In the genomic region with DNA sequence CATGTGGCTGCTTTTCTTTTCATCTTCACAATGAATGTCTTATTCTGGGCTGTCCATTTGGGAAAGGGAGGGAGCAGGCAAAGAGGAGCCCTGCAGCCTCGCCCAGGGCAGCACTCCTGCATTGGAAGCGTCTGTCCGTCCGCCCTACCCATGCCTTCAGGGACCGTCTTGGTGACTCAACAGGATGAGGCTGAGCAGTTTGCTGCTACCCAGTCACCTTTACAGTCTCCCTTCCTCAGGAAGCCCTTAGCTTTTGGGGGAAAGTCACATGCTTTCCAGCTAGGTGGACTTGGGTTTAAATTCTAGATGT, we compare ENCODE assay signal across 8 mouse cellular contexts. TPM values are rescaled to one million over a fixed set of nuclear protein-coding genes. Genes with fewer than 3 reads are reported as not detected.
DNase-seq lines count a peak whose midpoint lies in the region; ATAC-seq lines count a peak whose summit lies in the region.

No protein-coding gene starts in this region.

- H3K36me3 ChIP-seq in hindbrain, embryonic 11.5 days (ENCODE audit: control insufficient read depth, insufficient read depth, low read length) = no peaks in the 10 kb centered on the region
- 0 out of 2 replicates have a peak, but pooled peaks cover 8% of the 10 kb centered on the region for H3K36me3 ChIP-seq in hindbrain, embryonic 10.5 days
- H3K36me3 ChIP-seq in forebrain, embryonic 14.5 days (ENCODE audit: control insufficient read depth, insufficient read depth, low read length) = no peaks in the 10 kb centered on the region
- no peaks in the 10 kb centered on the region for H3K36me3 ChIP-seq in limb, embryonic 15.5 days

- H3K9ac ChIP-seq in hindbrain, embryonic 11.5 days (ENCODE audit: low read depth, low read length) = no peak overlapping the region
- 0 out of 2 replicates have a peak overlapping the region, but pooled peaks have one; percentile 13 for H3K9ac ChIP-seq in forebrain, embryonic 14.5 days (ENCODE audit: low read length)
- H3K9ac ChIP-seq in limb, embryonic 15.5 days = no peak overlapping the region

- no peak overlapping the region for H3K4me2 ChIP-seq in hindbrain, embryonic 11.5 days (replicated peaks; ENCODE audit: low read depth, low read length)
- no peak overlapping the region for H3K4me2 ChIP-seq in forebrain, embryonic 14.5 days (ENCODE audit: low read length)
- no peak overlapping the region for H3K4me2 ChIP-seq in limb, embryonic 15.5 days

- ATAC-seq in hindbrain, embryonic 11.5 days (ENCODE audit: low FRiP score) = 0 out of 2 replicates have a peak, but pooled peaks have one; percentile 44
- no peak for ATAC-seq in forebrain, embryonic 14.5 days
- no peak for ATAC-seq in limb, embryonic 15.5 days (ENCODE audit: insufficient number of reproducible peaks, low FRiP score, low TSS enrichment, low read depth)

- H3K27ac ChIP-seq in hindbrain, embryonic 11.5 days (ENCODE audit: low read depth, low read length) = no peak overlapping the region
- H3K27ac ChIP-seq in hindbrain, embryonic 10.5 days = no peak overlapping the region
- peak overlapping the region; percentile 75; the same call in 1 of the 2 replicates for H3K27ac ChIP-seq in forebrain, embryonic 14.5 days (ENCODE audit: low read depth, low read length)
- peak overlapping the region; percentile 30; the same call in 1 of the 2 replicates for H3K27ac ChIP-seq in limb, embryonic 15.5 days

- H3K4me3 ChIP-seq in hindbrain, embryonic 11.5 days (ENCODE audit: low read depth, low read length) = no peak overlapping the region
- no peak overlapping the region for H3K4me3 ChIP-seq in hindbrain, embryonic 10.5 days
- no peak overlapping the region for H3K4me3 ChIP-seq in forebrain, embryonic 14.5 days (ENCODE audit: low read depth, low read length)
- H3K4me3 ChIP-seq in limb, embryonic 15.5 days = no peak overlapping the region

- no peak for DNase-seq in hindbrain, embryonic 11.5 days (ENCODE audit: low spot score)
- no peak for DNase-seq in hindbrain, embryonic 10.5 days (ENCODE audit: low spot score)
- DNase-seq in 3134 (ENCODE audit: extremely low read depth, insufficient read length, low spot score) = peak; percentile 79
- no peak for DNase-seq in forebrain, embryonic 14.5 days (ENCODE audit: low spot score)
- no peak for DNase-seq in adrenal gland, adult (ENCODE audit: inconsistent age in 2 of 2, low spot score in 1 of 2)
- no peak for DNase-seq in kidney, adult 9 months
- no peak for DNase-seq in gastrocnemius, postnatal 25 days

- no peaks in the 10 kb centered on the region; the same call in 1 of the 2 replicates for H3K4me1 ChIP-seq in hindbrain, embryonic 11.5 days (replicated peaks; ENCODE audit: control insufficient read depth, insufficient read depth, low read length)
- H3K4me1 ChIP-seq in hindbrain, embryonic 10.5 days (replicated peaks) = peaks cover 49% of the 10 kb centered on the region
- H3K4me1 ChIP-seq in forebrain, embryonic 14.5 days (ENCODE audit: control insufficient read depth, insufficient read depth, low read length) = peaks cover 17% of the 10 kb centered on the region
- peaks cover 29% of the 10 kb centered on the region for H3K4me1 ChIP-seq in limb, embryonic 15.5 days

- no peaks in the 10 kb centered on the region for H3K9me3 ChIP-seq in hindbrain, embryonic 11.5 days (ENCODE audit: control insufficient read depth, low read length)
- no peaks in the 10 kb centered on the region for H3K9me3 ChIP-seq in hindbrain, embryonic 10.5 days
- no peaks in the 10 kb centered on the region for H3K9me3 ChIP-seq in forebrain, embryonic 14.5 days (replicated peaks; ENCODE audit: control insufficient read depth, low read length)
- H3K9me3 ChIP-seq in limb, embryonic 15.5 days = no peaks in the 10 kb centered on the region

- no peaks in the 10 kb centered on the region for H3K27me3 ChIP-seq in hindbrain, embryonic 11.5 days (ENCODE audit: control insufficient read depth, insufficient read depth, low read length)
- no peaks in the 10 kb centered on the region for H3K27me3 ChIP-seq in hindbrain, embryonic 10.5 days (ENCODE audit: insufficient read depth, poor library complexity, severe bottlenecking)
- H3K27me3 ChIP-seq in forebrain, embryonic 14.5 days (replicated peaks; ENCODE audit: control insufficient read depth, insufficient read depth, low read length) = no peaks in the 10 kb centered on the region
- H3K27me3 ChIP-seq in limb, embryonic 15.5 days = no peaks in the 10 kb centered on the region

- 65% methylated on average over 5 of the region's 5 CpGs for WGBS in hindbrain, embryonic 11.5 days
- WGBS in hindbrain, embryonic 10.5 days = 69% methylated on average over 5 of the region's 5 CpGs
- WGBS in forebrain, embryonic 14.5 days = 63% methylated on average over 5 of the region's 5 CpGs
- 33% methylated on average over 5 of the region's 5 CpGs for WGBS in limb, embryonic 15.5 days

RNA-seq across cellular contexts. Expression of gene St6gal1, which starts 16.4 kb away (rescaled TPM):
- polyA plus RNA-seq in hindbrain, embryonic 11.5 days (2014; fragmentation: Nextera tagmentation; extraction: Ambion mirVana) = 32.7 and 34.1 TPM in 2 replicates
- polyA plus RNA-seq in hindbrain, embryonic 10.5 days (2016; fragmentation: Nextera tagmentation; extraction: Ambion mirVana) = 22.8 and 26.6 TPM in 2 replicates
- polyA plus RNA-seq in forebrain, embryonic 14.5 days (2014; fragmentation: Nextera tagmentation; extraction: Ambion mirVana) = 46.0 and 56.0 TPM in 2 replicates
- 13.6 and 13.7 TPM in 2 replicates for polyA plus RNA-seq in limb, embryonic 15.5 days (2015; fragmentation: Nextera tagmentation; extraction: Ambion mirVana)
- total RNA-seq in gastrocnemius, postnatal 25 days (2021) = 1 to 10 TPM; 3.4 to 3.5 TPM

Comparison
In these comparisons a context has a peak if more than half of its experiments do, and no peak if none do; other contexts are left out.
1. H3K27ac ChIP-seq: peak in forebrain, embryonic 14.5 days (single experiment) and limb, embryonic 15.5 days (single experiment); none in hindbrain, embryonic 11.5 days (single experiment) and hindbrain, embryonic 10.5 days (single experiment).